Mouse (Mus musculus) G1E (cell line): Measurements from ENCODE around the gene Batf3. TPM values are rescaled to one million over a fixed set of nuclear protein-coding genes. Genes with fewer than 3 reads are reported as not detected.

Experiments used
- ATAC-seq: 2 replicates; pipeline ENCODE4 v1.8.0; 2016; ENCODE audit warnings: mild to moderate bottlenecking; ENCODE audit not compliant: insufficient number of reproducible peaks, poor library complexity, low FRiP score, severe bottlenecking; ENCODE audit errors: extremely low read depth
- DNase-seq: peaks from one replicate; pipeline ENCODE4 v3.0.0; 2012; ENCODE audit warnings: low spot score
- H3K27me3 ChIP-seq: 2 replicates; pipeline ENCODE4 v1.6.1; 2012; ENCODE audit warnings: mild to moderate bottlenecking, low read length, inconsistent platforms; ENCODE audit not compliant: insufficient read depth
- H3K36me3 ChIP-seq: replicated peaks from 2 replicates; pipeline ENCODE3; 2012; ENCODE audit warnings: mild to moderate bottlenecking, inconsistent platforms
- H3K4me1 ChIP-seq: 2 replicates; pipeline ENCODE4 v1.6.1; 2012; ENCODE audit warnings: low read depth, low read length, inconsistent platforms, mixed read lengths; ENCODE audit not compliant: insufficient read depth
- H3K4me3 ChIP-seq: 2 replicates; pipeline ENCODE4 v1.5.1; 2012; ENCODE audit warnings: low read depth, mild to moderate bottlenecking, inconsistent platforms, low read length, moderate library complexity, mixed read lengths
- H3K9me3 ChIP-seq: replicated peaks from 2 replicates; pipeline ENCODE4 v1.6.1; 2012; ENCODE audit warnings: inconsistent platforms
- CTCF ChIP-seq: IDR thresholded peaks from 2 replicates; pipeline ENCODE4 v1.5.1; 2012; ENCODE audit warnings: low read depth, low read length, inconsistent platforms, mixed read lengths
- GATA1 ChIP-seq: IDR thresholded peaks from 2 replicates; pipeline ENCODE4 v1.6.1; 2012; ENCODE audit warnings: borderline replicate concordance, low read length, inconsistent platforms, mixed read lengths
- GATA2 ChIP-seq: IDR thresholded peaks from 2 replicates; pipeline ENCODE4 v1.6.1; 2012; ENCODE audit warnings: low read depth, low read length, inconsistent platforms, borderline replicate concordance
- POLR2AphosphoS5 ChIP-seq: IDR thresholded peaks from 2 replicates; pipeline ENCODE4 v1.6.1; 2012; ENCODE audit warnings: low read depth, low read length, inconsistent platforms; ENCODE audit not compliant: insufficient replicate concordance
- TAL1 ChIP-seq: conservative IDR thresholded peaks from 2 replicates; pipeline ENCODE4 v1.6.1; 2012; ENCODE audit warnings: low read depth, low read length, inconsistent platforms, mixed read lengths
- polyA plus RNA-seq: library from polyadenylated mRNA; stranded (reverse); fragments of >175 nt; gene quantifications from 2 replicates; pipeline ENCODE4 v1.2.3, GENCODE M21; 2012
- total RNA-seq, 2 experiments: library from RNA; stranded (forward) in 1 of 2; stranded (reverse) in 1 of 2; fragments of 200-1000 nt in 1 of 2; fragments of >200 nt in 1 of 2; fragmentation: Nextera tagmentation in 1 of 2; gene quantifications; 2 replicates each; pipeline ENCODE4 v1.2.3; 2014 to 2017

Batf3 gene
- total and polyA plus RNA-seq, 3 experiments: 0.09 to 0.11 TPM; not detected in 1

DNA sequence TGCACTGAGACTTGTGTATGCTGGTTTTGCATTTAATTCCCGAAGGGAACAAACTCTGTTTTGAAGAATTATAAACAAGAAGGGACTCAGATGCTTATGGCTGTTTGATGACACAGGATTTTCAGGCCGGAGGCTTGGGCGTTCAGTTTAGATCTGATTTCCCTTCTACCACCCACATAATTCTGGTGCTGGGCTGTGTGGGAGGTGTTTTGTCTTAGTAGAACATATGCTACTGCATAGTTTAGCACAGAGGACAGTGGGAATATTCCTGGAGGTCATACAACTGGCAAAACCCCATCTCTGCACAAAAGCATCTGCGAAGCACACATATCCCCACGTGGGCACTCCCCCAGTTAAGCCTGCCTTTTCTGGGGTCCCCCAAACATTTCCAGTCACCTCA lies 4.1 kb upstream of the Batf3 start:
- peaks cover 13% of the 10 kb centered on the region for H3K27me3 ChIP-seq
- H3K9me3 ChIP-seq: no peaks in the 10 kb centered on the region
- no peak for TF ChIP-seq GATA2
- peaks cover 4% of the 10 kb centered on the region for H3K36me3 ChIP-seq
- no peak overlapping the region for H3K4me3 ChIP-seq
- H3K4me1 ChIP-seq: peaks cover 81% of the 10 kb centered on the region
- DNase-seq: no peak
- no peak for ATAC-seq

DNA sequence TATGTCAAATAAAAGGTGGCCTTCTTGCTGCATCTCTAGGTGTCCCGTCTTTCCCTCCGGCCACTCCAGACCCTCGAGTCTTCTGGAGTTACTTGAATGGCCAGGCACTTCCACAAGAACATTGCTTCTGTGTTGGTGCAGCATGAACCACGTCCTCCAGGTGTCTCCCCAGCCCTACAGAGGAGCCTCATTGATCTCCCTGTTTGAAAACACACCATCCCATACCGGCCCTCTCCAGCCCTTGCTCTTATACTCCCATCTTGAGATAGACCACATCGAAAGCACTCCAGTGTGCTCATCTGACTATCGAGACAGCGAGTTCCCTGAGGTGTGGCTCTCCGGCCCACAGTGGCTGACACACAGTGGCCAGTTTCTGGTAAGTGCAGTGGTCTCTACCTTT lies 2.6 kb upstream of the Batf3 start:
- Histone ChIP-seq H3K9me3 (no peaks in the 10 kb centered on the region), H3K27me3 (peaks cover 25% of the 10 kb centered on the region), H3K4me1 (peaks cover 71% of the 10 kb centered on the region), H3K36me3 (no peaks in the 10 kb centered on the region), H3K4me3 (no peak overlapping the region)
- ATAC-seq (peak; percentile 29; the same call in 1 of the 2 replicates), DNase-seq (no peak)
- no peak for TF ChIP-seq TAL1
- no peak for TF ChIP-seq GATA1
- no peak for TF ChIP-seq GATA2
- TF ChIP-seq CTCF: no peak
- no peak for TF ChIP-seq POLR2AphosphoS5

DNA sequence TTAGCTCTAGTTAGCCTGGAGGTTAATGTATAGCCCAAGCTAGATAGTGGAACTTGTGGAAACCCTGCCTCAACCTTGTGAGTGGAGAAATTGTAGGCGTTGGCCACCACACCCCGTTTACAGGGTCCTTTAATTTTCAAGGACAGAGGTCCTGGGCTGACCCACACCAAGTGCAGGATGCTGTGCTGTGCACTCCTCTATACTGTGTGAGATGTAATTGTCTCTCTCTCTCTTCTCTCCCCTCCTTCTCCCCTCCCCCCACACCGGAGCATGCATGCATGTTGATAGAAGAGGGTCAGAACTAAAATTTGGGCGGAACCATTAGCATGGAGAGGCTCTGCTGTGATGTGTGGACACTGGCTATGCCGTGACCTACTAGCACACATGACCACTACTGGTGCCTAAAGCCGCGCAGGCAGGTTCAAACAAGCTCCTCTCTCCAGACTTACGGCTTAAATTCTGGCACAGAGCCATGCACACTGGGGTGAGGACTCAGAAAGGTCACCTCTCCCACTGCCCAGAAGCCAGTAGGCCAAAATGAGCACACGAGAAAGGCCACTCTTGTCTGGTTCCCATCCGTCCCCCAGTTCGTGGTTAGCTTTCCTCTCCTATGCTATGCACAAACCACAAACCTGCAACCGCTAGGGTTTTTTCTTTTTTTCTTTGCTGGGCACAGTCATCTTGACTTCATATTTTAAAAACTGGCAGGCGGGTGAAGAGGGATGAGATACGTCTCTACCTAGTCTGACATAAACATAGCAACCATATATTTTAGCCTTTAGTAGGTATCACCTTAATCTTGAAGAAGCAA lies 571 bp upstream of the Batf3 start:
- ATAC-seq: no peak

GRCm38 (mm10) chr1:191099114-191099513 lies 1.5 kb downstream of the Batf3 start:
- TF ChIP-seq CTCF: no peak
- no peak for TF ChIP-seq GATA1
- TF ChIP-seq TAL1: no peak
- no peak for TF ChIP-seq POLR2AphosphoS5
- no peak for TF ChIP-seq GATA2
- Histone ChIP-seq H3K36me3 (no peaks in the 10 kb centered on the region), H3K9me3 (peaks cover 5% of the 10 kb centered on the region), H3K4me1 (peaks cover 45% of the 10 kb centered on the region), H3K27me3 (peaks cover 45% of the 10 kb centered on the region), H3K4me3 (no peak overlapping the region)
- ATAC-seq: no peak
- no peak for DNase-seq

More for the DNA sequence above, 571 bp upstream of the Batf3 start:
- DNase-seq: no peak
- H3K36me3 ChIP-seq: no peaks in the 10 kb centered on the region
- H3K4me1 ChIP-seq: peaks cover 55% of the 10 kb centered on the region
- H3K27me3 ChIP-seq: peaks cover 39% of the 10 kb centered on the region
- peaks cover 5% of the 10 kb centered on the region for H3K9me3 ChIP-seq
- H3K4me3 ChIP-seq: peak overlapping the region; percentile 17; the same call in 1 of the 2 replicates
- TF ChIP-seq GATA1 (no peak), POLR2AphosphoS5 (no peak), GATA2 (no peak), TAL1 (no peak), CTCF (no peak)

DNA sequence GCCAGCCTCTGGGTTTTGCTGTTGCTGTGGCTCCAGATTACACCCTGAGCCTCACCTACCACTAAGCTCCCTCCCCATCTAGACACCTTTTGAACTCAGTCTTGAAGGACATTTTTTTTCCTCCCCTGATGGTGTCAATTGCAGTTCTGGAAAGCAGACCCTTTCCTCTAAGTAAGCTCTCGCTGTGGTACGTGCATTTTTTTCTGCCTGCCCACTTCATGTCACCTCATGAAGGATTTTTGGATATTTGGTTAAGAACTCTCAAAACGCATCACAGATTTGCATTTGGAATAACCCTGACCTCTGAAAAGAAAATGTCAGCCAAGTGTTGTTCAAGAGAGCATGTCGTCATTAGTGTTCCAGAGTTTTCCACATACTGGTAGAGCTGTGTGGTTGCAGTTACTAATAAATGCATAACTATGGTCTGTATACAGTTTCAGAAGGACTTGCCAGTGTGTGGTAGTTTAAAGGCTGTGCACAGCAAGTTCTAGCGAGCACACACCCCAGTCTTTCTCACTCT lies 2.2 kb downstream of the Batf3 start:
- Histone ChIP-seq H3K36me3 (no peaks in the 10 kb centered on the region), H3K9me3 (peaks cover 5% of the 10 kb centered on the region), H3K4me3 (no peak overlapping the region), H3K4me1 (peaks cover 38% of the 10 kb centered on the region), H3K27me3 (peaks cover 50% of the 10 kb centered on the region)
- TF ChIP-seq GATA1 (no peak), GATA2 (no peak), CTCF (no peak), POLR2AphosphoS5 (no peak), TAL1 (no peak)
- DNase-seq: no peak
- ATAC-seq: no peak

DNA sequence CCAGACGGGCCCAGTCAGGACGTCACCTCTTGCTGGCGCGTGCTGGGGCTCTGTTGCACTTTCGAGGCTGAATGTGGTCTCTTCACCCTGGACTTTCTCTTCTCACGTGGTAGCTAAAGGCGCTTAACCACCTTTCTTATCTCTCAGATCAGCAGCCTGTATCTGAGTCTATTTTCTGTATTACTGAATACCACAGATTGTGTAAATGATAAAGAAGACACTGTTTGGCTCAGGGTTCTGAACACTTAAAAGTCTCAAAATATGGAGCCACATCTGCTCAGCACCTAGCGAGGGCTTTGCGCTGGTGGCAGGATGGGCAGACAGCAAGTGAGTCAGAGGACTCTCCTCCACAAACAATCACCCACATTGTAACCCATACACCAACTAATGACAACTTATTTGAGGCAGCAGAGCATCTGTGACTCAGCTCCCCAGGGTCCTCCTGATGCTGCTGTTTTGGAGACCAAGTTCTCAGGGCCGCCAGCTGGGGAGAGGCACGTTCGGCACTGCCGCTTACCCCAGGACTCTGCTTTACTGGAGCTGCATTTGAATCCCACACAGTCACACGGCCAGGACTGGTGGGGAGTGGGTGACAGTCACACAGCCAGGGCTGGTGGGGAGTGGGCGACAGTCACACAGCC lies 5.2 kb downstream of the Batf3 start:
- TF ChIP-seq CTCF: no peak
- TF ChIP-seq POLR2AphosphoS5: no peak
- TF ChIP-seq GATA1: no peak
- no peak for TF ChIP-seq GATA2
- no peak for TF ChIP-seq TAL1
- Histone ChIP-seq H3K27me3 (peaks cover 68% of the 10 kb centered on the region), H3K36me3 (no peaks in the 10 kb centered on the region), H3K4me1 (peaks cover 24% of the 10 kb centered on the region), H3K9me3 (peaks cover 5% of the 10 kb centered on the region), H3K4me3 (no peak overlapping the region)
- ATAC-seq (peak; percentile 6; the same call in 1 of the 2 replicates), DNase-seq (no peak)
